Mouse (Mus musculus): ENCODE measurements around the gene Sap25. TPM values are rescaled to one million over a fixed set of nuclear protein-coding genes. Genes with fewer than 3 reads are reported as not detected.
A peak's percentile ranks its signal among the peaks of the same experiment; 100 is the strongest.

Gene Sap25
- total RNA-seq, 2 experiments from 2014 or later = 2.3 to 4.7 TPM

GRCm38 (mm10) chr5:137652474-137652873 is 11.3 kb downstream of the Sap25 start:
- intact Hi-C loops (cut with DNase I) = no loop called here
- DNase-seq (ENCODE audit: low spot score in 2 of 2) = peak; percentile 61 to 67

- DNase-seq (ENCODE audit: low spot score in 2 of 2) = no peak
- intact Hi-C loops (cut with DNase I) = no loop called here
Measured at GRCm38 (mm10) chr5:137653366-137653765, 12.2 kb downstream of the Sap25 start.

- DNase-seq (ENCODE audit: low spot score in 2 of 2) = no peak
- intact Hi-C loops (cut with DNase I) = no loop called here
Measured at GRCm38 (mm10) chr5:137654746-137655145, 13.6 kb downstream of the Sap25 start.

GRCm38 (mm10) chr5:137656977-137657376 is 15.8 kb downstream of the Sap25 start:
- DNase-seq (ENCODE audit: low spot score in 2 of 2) = peak; percentile 77 to 85
- intact Hi-C loops (cut with DNase I) = loop anchor here (1.0 to 2.0 kb wide), 2 partner anchors 28 to 100 kb away; partner anchors contain the start of gene Agfg2

GRCm38 (mm10) chr5:137660064-137660688 is 19.0 kb downstream of the Sap25 start:
- peak in 1 of 2 experiments; percentile 68 for DNase-seq (ENCODE audit: low spot score in 2 of 2)
- intact Hi-C loops (cut with DNase I) = no loop called here

- no peak for DNase-seq (ENCODE audit: low spot score in 2 of 2)
- intact Hi-C loops (cut with DNase I) = no loop called here
Measured at GRCm38 (mm10) chr5:137663057-137663456, 21.9 kb downstream of the Sap25 start.

- intact Hi-C loops (cut with DNase I) = no loop called here
- no peak for DNase-seq (ENCODE audit: low spot score in 2 of 2)
Measured at GRCm38 (mm10) chr5:137668971-137669370, 27.8 kb downstream of the Sap25 start.

DNA sequence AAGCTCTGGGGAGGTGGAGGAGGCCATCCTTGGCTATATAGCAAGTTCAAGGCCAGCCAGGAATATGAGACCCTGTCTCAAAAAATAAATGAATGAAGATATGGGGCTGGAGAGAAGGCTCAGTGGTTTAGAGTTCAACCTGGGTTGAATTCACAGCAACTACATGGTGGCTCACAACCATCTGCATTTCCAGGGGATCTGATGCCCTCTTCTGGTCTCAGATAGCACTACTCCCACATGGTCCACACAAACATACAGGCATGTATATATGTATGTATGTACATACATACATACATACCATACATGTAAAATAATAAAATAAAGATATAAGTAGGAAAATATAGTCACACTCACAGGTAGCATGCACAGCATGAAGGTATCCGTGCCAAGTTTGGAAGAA is 29.1 kb downstream of the Sap25 start:
- intact Hi-C loops (cut with DNase I) = no loop called here
- DNase-seq (ENCODE audit: low spot score in 2 of 2) = no peak

DNA sequence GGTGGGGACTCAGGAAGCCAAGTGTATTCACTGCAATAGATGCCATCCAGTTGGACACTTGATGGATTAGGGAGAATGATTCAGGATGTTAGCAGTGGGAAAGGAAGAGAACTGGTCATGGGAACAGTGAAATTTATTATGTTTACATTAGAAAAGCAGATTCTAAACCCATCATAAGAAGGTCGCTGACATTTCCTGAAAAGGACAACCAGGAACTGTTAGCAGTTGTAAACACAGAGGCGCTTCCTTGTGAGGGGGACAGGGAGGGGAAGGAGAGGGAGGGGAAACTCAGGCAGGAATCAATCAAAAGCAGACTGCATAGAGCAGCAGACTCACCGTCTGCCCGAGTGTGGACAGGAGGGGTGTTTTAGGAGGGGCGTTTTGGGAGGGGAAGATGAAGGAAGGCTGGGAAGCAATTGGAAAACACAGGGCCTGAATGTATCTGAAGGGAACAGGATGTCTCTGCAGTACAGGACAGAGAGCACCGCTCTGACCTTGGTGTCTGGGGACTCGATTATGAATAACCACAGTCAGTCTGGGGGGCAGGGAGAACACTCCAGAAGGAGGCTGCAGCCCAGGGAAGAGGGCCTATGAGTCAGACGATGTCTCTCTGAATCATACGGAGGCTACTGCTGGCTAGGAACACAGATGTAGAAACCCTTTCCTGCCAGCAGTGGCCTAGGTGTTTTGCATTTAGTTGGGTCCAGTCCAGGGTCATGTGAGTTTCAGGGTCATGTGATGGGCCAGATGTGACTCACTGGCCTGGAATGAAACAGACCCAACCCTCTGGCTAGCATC is 30.5 kb downstream of the Sap25 start:
- intact Hi-C loops (cut with DNase I) = no loop called here
- DNase-seq (ENCODE audit: low spot score in 2 of 2) = peak; percentile 39 to 75

- intact Hi-C loops (cut with DNase I) = no loop called here
- DNase-seq (ENCODE audit: low spot score in 2 of 2) = no peak
Measured at GRCm38 (mm10) chr5:137672361-137672760, 31.2 kb downstream of the Sap25 start.

DNA sequence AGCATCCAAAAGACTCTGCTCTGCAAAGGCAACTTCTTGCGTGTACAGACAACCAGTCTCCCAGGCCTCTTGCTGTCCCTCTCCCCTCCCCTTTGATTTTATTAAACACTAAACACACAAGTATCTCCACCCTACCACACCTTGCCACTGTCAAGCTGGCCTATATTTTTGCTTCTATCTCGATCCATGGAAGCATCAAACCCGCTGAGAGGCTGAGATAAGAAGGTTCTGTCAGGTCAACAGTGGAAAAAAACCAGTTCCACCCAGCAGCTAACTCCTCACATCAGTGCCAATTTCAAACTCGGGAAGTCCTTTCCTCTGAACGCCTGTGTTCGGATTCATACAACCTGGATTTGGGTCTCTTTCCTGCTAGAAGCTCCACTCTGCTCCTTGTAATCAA is 31.9 kb downstream of the Sap25 start:
- intact Hi-C loops (cut with DNase I) = no loop called here

DNA sequence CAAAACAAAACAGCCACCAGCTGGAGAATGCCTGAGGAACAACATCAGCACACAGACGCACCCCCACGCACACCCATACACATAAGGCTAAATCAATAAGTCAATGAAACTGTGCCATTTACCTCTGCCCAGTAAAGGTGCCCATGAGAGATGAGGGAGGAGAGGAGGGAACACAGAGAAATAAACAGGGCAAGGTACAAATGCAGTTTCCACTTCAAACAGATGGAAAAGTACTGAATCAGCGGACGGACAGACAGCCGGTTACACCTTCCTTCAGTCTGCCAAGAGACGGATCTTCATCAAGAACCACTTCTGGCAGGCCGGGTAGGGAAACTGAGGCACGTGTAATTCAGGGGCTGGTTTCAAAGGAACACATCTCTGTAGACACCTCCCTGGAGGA is 33.7 kb downstream of the Sap25 start:
- intact Hi-C loops (cut with DNase I) = no loop called here

More for the DNA sequence above, 31.9 kb downstream of the Sap25 start:
- DNase-seq (ENCODE audit: low spot score in 2 of 2) = no peak

DNA sequence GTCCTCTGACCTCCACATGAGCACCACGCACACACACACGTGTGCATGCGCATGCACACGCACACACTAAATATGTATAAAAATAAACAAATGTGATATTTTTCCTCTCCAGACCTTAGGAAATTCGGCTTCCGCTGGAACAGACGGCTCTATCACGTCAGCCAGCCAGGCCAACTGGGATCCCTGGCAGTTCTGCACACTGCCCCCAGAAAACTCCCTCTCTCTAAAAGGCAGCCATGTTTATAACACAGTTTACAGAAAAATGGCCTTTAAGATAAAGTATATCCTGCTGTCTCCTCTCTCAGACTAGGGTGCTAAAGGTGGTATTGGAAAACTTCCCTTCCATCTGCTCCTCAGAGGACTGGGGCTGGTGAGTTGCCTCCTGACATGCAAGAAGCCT is 36.7 kb downstream of the Sap25 start:
- peak in 1 of 2 experiments; percentile 45 for DNase-seq (ENCODE audit: low spot score in 2 of 2)

More for the DNA sequence above, 33.7 kb downstream of the Sap25 start:
- no peak for DNase-seq (ENCODE audit: low spot score in 2 of 2)

GRCm38 (mm10) chr5:137678736-137679135 is 37.6 kb downstream of the Sap25 start:
- intact Hi-C loops (cut with DNase I) = no loop called here
- no peak for DNase-seq (ENCODE audit: low spot score in 2 of 2)

More for the DNA sequence above, 36.7 kb downstream of the Sap25 start:
- intact Hi-C loops (cut with DNase I) = no loop called here

- no peak for DNase-seq (ENCODE audit: low spot score in 2 of 2)
- intact Hi-C loops (cut with DNase I) = no loop called here
Measured at GRCm38 (mm10) chr5:137679726-137680125, 38.6 kb downstream of the Sap25 start.

- peak in 1 of 2 experiments; percentile 69 for DNase-seq (ENCODE audit: low spot score in 2 of 2)
- intact Hi-C loops (cut with DNase I) = no loop called here
Measured at GRCm38 (mm10) chr5:137682526-137682925, 41.4 kb downstream of the Sap25 start.

GRCm38 (mm10) chr5:137683388-137684293 is 42.5 kb downstream of the Sap25 start:
- DNase-seq (ENCODE audit: low spot score in 2 of 2) = peak in 1 of 2 experiments; percentile 41
- intact Hi-C loops (cut with DNase I) = loop anchor here (2.0 kb wide), 2 partner anchors 27 to 57 kb away; partner anchors contain the start of gene Nyap1

GRCm38 (mm10) chr5:137684294-137685123 is 43.4 kb downstream of the Sap25 start, which contains the start of gene Agfg2:
Gene Agfg2, minus strand, starts transcription at chr5:137684726.
- DNase-seq (ENCODE audit: low spot score in 2 of 2) = peak; percentile 98 to 100
- intact Hi-C loops (cut with DNase I) = loop anchor here (2.0 to 5.0 kb wide), 3 partner anchors 28 to 56 kb away; partner anchors contain the start of gene Nyap1

- intact Hi-C loops (cut with DNase I) = loop anchor here (2.0 to 5.0 kb wide), 3 partner anchors 29 to 55 kb away; partner anchors contain the start of gene Nyap1
- DNase-seq (ENCODE audit: low spot score in 2 of 2) = no peak
Measured at GRCm38 (mm10) chr5:137685653-137686052, 44.5 kb downstream of the Sap25 start.
